Mouse (Mus musculus): ENCODE measurements at regions not wholly inside any gene's neighbourhood (a gene's known extent, or its start where the extent isn't known, plus 50 kb on each side); places are given as distances from the start of the nearest gene placed in this dataset.

GRCm38 (mm10) chr6:51036956-51037355 lies 382.7 kb upstream of the Npvf start:
- ATAC-seq (ENCODE audit: poor library complexity, severe bottlenecking), result no peak

- ATAC-seq (ENCODE audit: poor library complexity, severe bottlenecking), result no peak
These were observed 385.4 kb upstream of the Npvf start for GRCm38 (mm10) chr6:51039486-51040180.

- ATAC-seq (ENCODE audit: poor library complexity, severe bottlenecking), result no peak
These were observed 388.5 kb upstream of the Nfe2l3 start for GRCm38 (mm10) chr6:51043970-51044369.

GRCm38 (mm10) chr6:51044873-51045272 lies 387.6 kb upstream of the Nfe2l3 start:
- ATAC-seq (ENCODE audit: poor library complexity, severe bottlenecking), result no peak

- ATAC-seq (ENCODE audit: poor library complexity, severe bottlenecking), result no peak
These were observed 380.0 kb upstream of the Nfe2l3 start for GRCm38 (mm10) chr6:51052451-51052921.

GRCm38 (mm10) chr6:51057229-51057628 lies 375.2 kb upstream of the Nfe2l3 start:
- no peak for ATAC-seq (ENCODE audit: poor library complexity, severe bottlenecking)

- peak; percentile 68 for ATAC-seq (ENCODE audit: poor library complexity, severe bottlenecking)
These were observed 372.3 kb upstream of the Nfe2l3 start for GRCm38 (mm10) chr6:51059923-51060847.

GRCm38 (mm10) chr6:51060848-51061535 lies 371.5 kb upstream of the Nfe2l3 start:
- ATAC-seq (ENCODE audit: poor library complexity, severe bottlenecking), result no peak

GRCm38 (mm10) chr6:51065156-51065555 lies 367.3 kb upstream of the Nfe2l3 start:
- no peak for ATAC-seq (ENCODE audit: poor library complexity, severe bottlenecking)

GRCm38 (mm10) chr6:51067332-51067731 lies 365.1 kb upstream of the Nfe2l3 start:
- ATAC-seq (ENCODE audit: poor library complexity, severe bottlenecking), result no peak

GRCm38 (mm10) chr6:51069945-51070344 lies 362.5 kb upstream of the Nfe2l3 start:
- ATAC-seq (ENCODE audit: poor library complexity, severe bottlenecking), result no peak

- ATAC-seq (ENCODE audit: poor library complexity, severe bottlenecking), result no peak
These were observed 361.2 kb upstream of the Nfe2l3 start for GRCm38 (mm10) chr6:51071243-51071642.

GRCm38 (mm10) chr6:51075026-51075425 lies 357.4 kb upstream of the Nfe2l3 start:
- no peak for ATAC-seq (ENCODE audit: poor library complexity, severe bottlenecking)

- no peak for ATAC-seq (ENCODE audit: poor library complexity, severe bottlenecking)
These were observed 355.4 kb upstream of the Nfe2l3 start for GRCm38 (mm10) chr6:51076861-51077768.

GRCm38 (mm10) chr6:51077769-51078096 lies 354.7 kb upstream of the Nfe2l3 start:
- ATAC-seq (ENCODE audit: poor library complexity, severe bottlenecking), result no peak

- no peak for ATAC-seq (ENCODE audit: poor library complexity, severe bottlenecking)
These were observed 354.0 kb upstream of the Nfe2l3 start for GRCm38 (mm10) chr6:51078353-51078966.

GRCm38 (mm10) chr6:51078967-51079355 lies 353.5 kb upstream of the Nfe2l3 start:
- no peak for ATAC-seq (ENCODE audit: poor library complexity, severe bottlenecking)

- ATAC-seq (ENCODE audit: poor library complexity, severe bottlenecking), result no peak
These were observed 351.4 kb upstream of the Nfe2l3 start for GRCm38 (mm10) chr6:51081056-51081455.

- no peak for ATAC-seq (ENCODE audit: poor library complexity, severe bottlenecking)
These were observed 347.8 kb upstream of the Nfe2l3 start for GRCm38 (mm10) chr6:51084656-51085055.

- ATAC-seq (ENCODE audit: poor library complexity, severe bottlenecking), result no peak
These were observed 346.9 kb upstream of the Nfe2l3 start for GRCm38 (mm10) chr6:51085547-51085946.
